Mouse (Mus musculus) limb, embryonic 14.5 days (tissue): ENCODE data around the gene Dhodh. TPM values are rescaled to one million over a fixed set of nuclear protein-coding genes. Genes with fewer than 3 reads are reported as not detected.
A peak's percentile ranks its signal among the peaks of the same experiment; 100 is the strongest.

ENCODE experiments used
- ATAC-seq: fragments of 200-750 bp; cut with Nextera tagmentation; 2 replicates; pipeline ENCODE4 v1.8.0; 2017; ENCODE audit warnings: low read depth, moderate number of reproducible peaks, moderate TSS enrichment; ENCODE audit not compliant: low FRiP score
- DNase-seq: peaks from one replicate; pipeline ENCODE4 v3.0.0-alpha.2; 2015; ENCODE audit warnings: low spot score
- H3K27ac ChIP-seq: fragments of 300-500 bp; sonication (generic); replicated peaks from 2 replicates; pipeline ENCODE4 v1.5.1; 2014; ENCODE audit warnings: low read depth, mild to moderate bottlenecking, low read length, moderate library complexity, mixed read lengths
- H3K27me3 ChIP-seq: fragments of 300-500 bp; sonication (generic); 2 replicates; pipeline ENCODE4 v1.6.1; 2014; ENCODE audit warnings: low read length, mixed read lengths; ENCODE audit not compliant: control insufficient read depth, insufficient read depth
- H3K36me3 ChIP-seq: fragments of 300-500 bp; sonication (generic); 2 replicates; pipeline ENCODE4 v1.6.1; 2014; ENCODE audit warnings: mild to moderate bottlenecking, low read length, moderate library complexity, mixed read lengths; ENCODE audit not compliant: control insufficient read depth, insufficient read depth
- H3K4me1 ChIP-seq: fragments of 300-500 bp; sonication (generic); 2 replicates; pipeline ENCODE4 v1.6.1; 2014; ENCODE audit warnings: antibody characterized with exemption, low read length, mixed read lengths; ENCODE audit not compliant: control insufficient read depth, insufficient read depth
- H3K4me2 ChIP-seq: fragments of 300-500 bp; sonication (generic); replicated peaks from 2 replicates; pipeline ENCODE4 v1.6.1; 2014; ENCODE audit warnings: low read depth, mild to moderate bottlenecking, low read length, moderate library complexity; ENCODE audit not compliant: severe bottlenecking
- H3K4me3 ChIP-seq: fragments of 300-500 bp; sonication (generic); replicated peaks from 2 replicates; pipeline ENCODE4 v1.5.1; 2014; ENCODE audit warnings: low read length
- H3K9ac ChIP-seq: fragments of 300-500 bp; sonication (generic); 2 replicates; pipeline ENCODE4 v1.6.1; 2014; ENCODE audit warnings: mild to moderate bottlenecking, low read depth, low read length, moderate library complexity; ENCODE audit not compliant: severe bottlenecking
- H3K9me3 ChIP-seq: fragments of 300-500 bp; sonication (generic); 2 replicates; pipeline ENCODE4 v1.6.1; 2016; ENCODE audit warnings: low read length; ENCODE audit not compliant: control insufficient read depth
- POLR2A ChIP-seq: fragments of 200-500 bp; IDR thresholded peaks from 2 replicates; pipeline ENCODE4 v1.8.0; 2012; ENCODE audit warnings: inconsistent platforms, mild to moderate bottlenecking, moderate library complexity, borderline replicate concordance; ENCODE audit not compliant: insufficient read depth, insufficient read length; ENCODE audit errors: extremely low read depth
- WGBS: fragments of 180-500 bp; shearing (Covaris S2); extraction: QIAGEN DNeasy Blood & Tissue Kit; methylation state at CpG from one replicate; pipeline ENCODE4 v1.1.7; 2014; 5-methylcytosine and 5-hydroxymethylcytosine counted together
- polyA plus RNA-seq, 2 experiments: library from polyadenylated mRNA; depleted of rRNA in 1 of 2; stranded (reverse) in 1 of 2; unstranded in 1 of 2; fragments of >200 nt; fragmentation: Nextera tagmentation in 1 of 2; extraction: Ambion mirVana in 1 of 2; gene quantifications; 2 replicates each; pipeline versions ENCODE4 v1.2.1 to v1.2.3; 2012 to 2014

Gene Dhodh
- polyA plus RNA-seq (2012; rRNA removed) (41.2 and 41.8 TPM in 2 replicates), polyA plus RNA-seq (2014; fragmentation: Nextera tagmentation; extraction: Ambion mirVana) (42.3 and 48.5 TPM in 2 replicates)

GRCm38 (mm10) chr8:109608271-109609152 is at the start of gene Dhodh:
Dhodh (minus strand) TSS chr8:109608673.
- no peaks in the 10 kb centered on the region for H3K27me3 ChIP-seq
- TF ChIP-seq POLR2A: 0 out of 2 replicates have a peak, but pooled peaks have one; percentile 87
- H3K9ac ChIP-seq: peak within 1 kb of the TSS; percentile 62
- peak within 1 kb of the TSS; percentile 76 for H3K4me2 ChIP-seq
- peaks cover 20% of the 10 kb centered on the region; the same call in 1 of the 2 replicates for H3K36me3 ChIP-seq
- H3K4me3 ChIP-seq: peak within 1 kb of the TSS; percentile 56
- no peaks in the 10 kb centered on the region for H3K9me3 ChIP-seq
- peak within 1 kb of the TSS; percentile 93 for H3K27ac ChIP-seq
- peaks cover 10% of the 10 kb centered on the region for H3K4me1 ChIP-seq
- under 1% methylated on average over 42 of the region's 42 CpGs for WGBS
- peak; percentile 96 for DNase-seq
- peak; percentile 98 for ATAC-seq

DNA sequence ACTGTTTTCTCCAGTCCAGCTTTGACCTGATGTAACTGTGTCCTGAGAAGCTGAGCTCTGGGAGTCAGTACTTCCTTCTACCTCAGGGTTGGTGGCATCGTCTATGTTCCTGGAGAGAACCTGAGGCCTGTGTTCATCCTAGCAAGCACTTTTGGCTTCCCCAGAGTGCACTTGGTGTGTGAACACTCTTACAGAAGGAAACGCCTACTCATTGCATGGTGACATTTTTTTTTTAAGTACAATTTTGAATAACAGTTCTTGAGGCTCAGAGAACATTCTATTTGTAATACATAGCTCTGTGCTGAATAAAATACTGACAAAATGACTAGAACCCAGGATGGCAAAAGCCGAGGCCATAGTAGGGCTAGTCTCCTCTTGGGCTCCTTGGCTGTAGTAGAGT is 48.4 kb upstream of the Dhodh start:
- H3K9me3 ChIP-seq: no peaks in the 10 kb centered on the region
- ATAC-seq: no peak
- WGBS: 86% methylated on average over 3 of the region's 3 CpGs
- no peak overlapping the region for H3K27ac ChIP-seq
- no peak overlapping the region for H3K4me3 ChIP-seq
- no peak for DNase-seq
- H3K9ac ChIP-seq: no peak overlapping the region
- no peak overlapping the region for H3K4me2 ChIP-seq
- no peaks in the 10 kb centered on the region for H3K36me3 ChIP-seq
- H3K27me3 ChIP-seq: no peaks in the 10 kb centered on the region
- TF ChIP-seq POLR2A: no peak
- no peaks in the 10 kb centered on the region for H3K4me1 ChIP-seq

DNA sequence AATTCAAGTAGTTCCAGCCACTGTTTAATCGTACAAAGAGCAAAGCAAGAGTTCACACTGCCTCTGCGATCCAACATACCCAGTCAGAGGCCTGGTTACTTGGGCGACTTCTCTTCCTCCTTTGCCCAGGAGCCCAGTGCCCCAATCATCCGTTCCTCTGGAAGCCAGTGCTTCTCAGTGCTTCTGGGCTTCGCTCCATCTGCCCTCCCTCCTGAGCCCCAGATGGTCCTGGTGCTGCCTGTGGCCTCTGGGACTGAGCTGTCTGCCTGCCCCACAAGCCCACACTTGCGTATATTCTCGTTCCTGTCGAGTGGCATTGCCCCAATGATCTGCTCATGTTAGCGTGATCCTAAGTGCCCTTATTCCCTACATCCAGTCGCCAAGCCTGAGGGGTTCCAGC is 42.3 kb upstream of the Dhodh start:
- Histone ChIP-seq H3K27me3 (no peaks in the 10 kb centered on the region), H3K27ac (no peak overlapping the region), H3K9ac (no peak overlapping the region), H3K9me3 (no peaks in the 10 kb centered on the region), H3K36me3 (no peaks in the 10 kb centered on the region), H3K4me3 (no peak overlapping the region), H3K4me1 (no peaks in the 10 kb centered on the region), H3K4me2 (no peak overlapping the region)
- 74% methylated on average over 10 of the region's 10 CpGs for WGBS
- DNase-seq: no peak
- ATAC-seq: no peak
- TF ChIP-seq POLR2A: no peak

- H3K9ac ChIP-seq: no peak overlapping the region
- no peak for DNase-seq
- ATAC-seq: no peak
These were observed 40.0 kb upstream of the Dhodh start for GRCm38 (mm10) chr8:109648469-109648868.

GRCm38 (mm10) chr8:109647331-109647730 is 38.9 kb upstream of the Dhodh start:
- Histone ChIP-seq H3K4me1 (no peaks in the 10 kb centered on the region), H3K27ac (no peak overlapping the region), H3K9me3 (no peaks in the 10 kb centered on the region), H3K36me3 (no peaks in the 10 kb centered on the region), H3K9ac (no peak overlapping the region), H3K27me3 (no peaks in the 10 kb centered on the region), H3K4me2 (no peak overlapping the region), H3K4me3 (no peak overlapping the region)
- ATAC-seq: no peak
- no peak for TF ChIP-seq POLR2A
- no peak for DNase-seq
- 51% methylated on average over 11 of the region's 11 CpGs for WGBS

More at GRCm38 (mm10) chr8:109648469-109648868, 40.0 kb upstream of the Dhodh start:
- Histone ChIP-seq H3K36me3 (no peaks in the 10 kb centered on the region), H3K9me3 (no peaks in the 10 kb centered on the region), H3K4me3 (no peak overlapping the region), H3K4me2 (no peak overlapping the region), H3K27ac (no peak overlapping the region), H3K4me1 (no peaks in the 10 kb centered on the region), H3K27me3 (no peaks in the 10 kb centered on the region)
- 76% methylated on average over 7 of the region's 7 CpGs for WGBS
- TF ChIP-seq POLR2A: no peak
